Mouse (Mus musculus) spleen, adult 2 months (tissue): ENCODE results near the gene Shc1.

Experiments
- CTCF ChIP-seq: fragments of 200-500 bp; IDR thresholded peaks from 2 replicates; pipeline ENCODE4 v1.5.1; 2011; ENCODE audit warnings: mild to moderate bottlenecking, inconsistent platforms; ENCODE audit not compliant: insufficient read depth, insufficient read length, insufficient replicate concordance; ENCODE audit errors: extremely low read depth
- POLR2A ChIP-seq: fragments of 200-500 bp; IDR thresholded peaks from 2 replicates; pipeline ENCODE4 v1.6.1; 2011; ENCODE audit warnings: low read depth, low read length, inconsistent platforms

- TF ChIP-seq POLR2A (no peak), CTCF (peak; percentile 76; the same call in 1 of the 2 replicates)
Measured at GRCm38 (mm10) chr3:89456726-89457665, 38.8 kb downstream of the Shc1 start.
